Mouse (Mus musculus) frontal cortex, postnatal 36 days (tissue): ENCODE results near the gene Sh3pxd2a.
A peak's percentile ranks its signal among the peaks of the same experiment; 100 is the strongest.

Experiments used
- DNase-seq, 2 experiments: peaks; one replicate each; pipeline ENCODE4 v3.0.0; 2022; ENCODE audit warnings: low spot score in 2 of 2

Gene Sh3pxd2a

DNA sequence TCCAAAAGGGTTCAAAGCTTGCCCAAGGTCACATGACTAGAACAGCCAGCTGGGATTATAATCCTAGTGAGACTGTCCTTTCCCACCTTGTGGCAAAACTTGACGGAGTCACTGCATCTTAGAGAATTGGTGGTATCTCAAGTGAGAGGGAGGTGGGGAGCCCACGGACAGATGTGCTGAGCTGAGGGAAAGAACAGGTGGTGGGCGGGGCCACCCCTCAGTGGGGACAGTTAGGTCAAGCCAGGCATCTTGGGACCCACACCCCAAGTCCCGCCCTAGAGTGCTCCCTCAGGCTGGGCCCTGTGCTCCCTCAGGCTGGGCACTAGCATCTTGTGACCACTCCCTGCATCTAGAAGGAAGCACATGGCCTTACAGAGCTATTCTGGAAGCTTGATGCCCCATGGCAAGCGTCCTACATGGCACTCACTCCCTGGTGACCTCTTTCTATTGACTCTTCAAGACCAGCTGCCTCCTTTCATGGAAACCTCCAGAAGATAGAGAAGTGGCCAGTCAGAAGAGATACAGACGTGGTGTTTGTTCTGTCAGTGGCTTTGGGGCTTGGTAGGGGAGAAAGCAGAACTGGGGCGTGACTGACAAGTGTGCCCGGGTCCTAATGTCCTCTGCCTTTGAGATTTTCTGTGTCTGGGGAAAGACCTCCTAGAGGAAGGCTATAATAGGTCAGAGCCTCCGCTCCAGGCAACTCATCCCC lies 24.3 kb downstream of the Sh3pxd2a start:
- DNase-seq = no peak

DNA sequence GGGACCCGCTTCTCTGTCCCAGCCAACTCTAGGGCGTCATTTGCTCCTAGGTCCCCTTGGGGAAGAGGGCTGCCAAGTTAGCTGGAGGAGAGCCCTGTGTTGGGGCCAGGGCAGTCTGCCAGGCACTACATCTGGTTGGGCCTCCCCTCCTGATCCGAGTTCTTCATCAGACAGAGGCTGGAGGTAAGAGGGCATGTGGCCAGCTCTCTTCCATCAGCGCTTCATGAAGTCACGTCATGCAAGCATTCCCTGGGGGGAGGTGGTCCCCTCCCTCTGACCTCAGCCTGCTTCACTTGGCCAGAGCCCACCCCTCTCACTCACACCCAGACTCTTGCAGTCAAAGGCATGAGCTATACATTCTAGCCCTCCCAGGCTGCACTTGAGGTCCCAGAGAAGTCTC lies 25.8 kb downstream of the Sh3pxd2a start:
- DNase-seq = no peak

DNA sequence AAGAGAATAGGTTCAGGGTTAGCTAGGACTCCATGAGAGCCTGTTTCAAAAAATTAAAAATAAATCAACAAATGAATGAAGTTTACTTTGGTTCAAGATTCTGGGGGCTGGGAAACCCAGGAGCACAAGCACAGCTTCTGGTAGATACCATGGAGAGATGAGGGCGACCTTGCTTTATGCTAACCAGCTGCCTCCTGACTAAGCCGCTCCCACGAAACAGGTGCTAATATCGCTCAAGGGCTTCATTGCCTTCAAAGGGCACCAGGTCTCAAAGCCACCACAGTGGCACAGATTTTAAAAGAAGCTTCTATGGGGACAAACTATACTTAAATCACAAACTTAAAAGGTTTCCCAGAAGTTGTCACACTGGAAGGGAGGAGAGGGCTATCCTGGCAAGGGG lies 27.2 kb downstream of the Sh3pxd2a start:
- DNase-seq = no peak

DNA sequence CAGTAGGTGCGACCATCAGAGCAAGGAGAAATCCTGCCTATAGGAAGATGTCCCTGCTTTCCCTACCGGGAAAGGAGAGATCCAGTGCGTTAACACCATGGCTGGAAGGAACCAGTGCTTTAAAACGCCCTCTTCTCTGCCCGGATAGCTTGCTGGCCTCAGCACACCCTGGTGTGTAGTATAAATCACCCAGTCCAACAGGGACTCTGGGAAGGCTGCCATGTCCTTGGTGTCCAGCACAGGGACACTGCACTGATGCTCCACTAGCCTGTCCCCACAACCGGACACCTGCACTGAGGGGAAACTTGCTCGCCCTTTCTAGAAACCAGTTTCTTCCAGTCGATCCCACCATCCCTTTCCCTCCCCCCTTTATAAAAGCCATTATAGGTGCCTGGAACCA lies 28.0 kb downstream of the Sh3pxd2a start:
- no peak for DNase-seq

DNA sequence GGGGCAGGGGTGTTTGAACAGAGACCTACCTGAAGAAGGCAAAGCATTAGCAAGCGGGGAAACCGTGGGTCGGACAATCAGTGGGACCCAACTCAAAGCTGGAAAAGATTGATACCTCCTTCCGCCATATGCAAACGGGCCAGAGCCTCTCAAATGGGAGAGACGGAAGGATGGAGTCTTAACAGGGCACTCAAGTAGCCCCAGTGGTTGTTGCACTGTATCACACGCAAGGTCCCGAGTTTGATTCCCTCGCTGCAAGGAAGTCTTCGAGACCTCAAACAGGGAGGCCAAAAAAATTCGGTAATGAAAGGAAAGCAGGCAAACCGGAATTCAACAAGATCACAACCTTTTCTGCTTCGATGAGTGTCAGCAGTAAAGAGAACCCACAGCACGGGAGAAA lies 29.5 kb downstream of the Sh3pxd2a start:
- no peak for DNase-seq

DNA sequence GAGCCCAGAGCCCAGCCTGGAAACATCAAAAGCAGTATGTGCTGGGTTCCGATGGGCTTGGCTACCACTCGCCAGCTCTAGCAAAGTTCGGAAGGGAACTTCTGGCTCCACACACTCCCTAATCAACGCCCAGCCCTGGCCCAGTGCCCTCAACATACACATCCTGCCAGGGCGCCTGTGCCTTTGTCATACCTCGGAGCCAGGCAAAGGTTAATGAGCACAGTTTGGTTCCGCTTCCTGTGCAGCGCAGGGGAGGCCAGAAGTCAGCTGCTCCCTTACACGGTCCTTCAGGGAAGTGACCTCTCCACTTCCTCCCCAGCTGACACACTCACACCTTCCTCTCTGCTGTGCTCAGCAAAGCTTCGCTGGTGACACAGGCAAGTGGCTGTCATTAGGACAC lies 31.9 kb downstream of the Sh3pxd2a start:
- DNase-seq = no peak

DNA sequence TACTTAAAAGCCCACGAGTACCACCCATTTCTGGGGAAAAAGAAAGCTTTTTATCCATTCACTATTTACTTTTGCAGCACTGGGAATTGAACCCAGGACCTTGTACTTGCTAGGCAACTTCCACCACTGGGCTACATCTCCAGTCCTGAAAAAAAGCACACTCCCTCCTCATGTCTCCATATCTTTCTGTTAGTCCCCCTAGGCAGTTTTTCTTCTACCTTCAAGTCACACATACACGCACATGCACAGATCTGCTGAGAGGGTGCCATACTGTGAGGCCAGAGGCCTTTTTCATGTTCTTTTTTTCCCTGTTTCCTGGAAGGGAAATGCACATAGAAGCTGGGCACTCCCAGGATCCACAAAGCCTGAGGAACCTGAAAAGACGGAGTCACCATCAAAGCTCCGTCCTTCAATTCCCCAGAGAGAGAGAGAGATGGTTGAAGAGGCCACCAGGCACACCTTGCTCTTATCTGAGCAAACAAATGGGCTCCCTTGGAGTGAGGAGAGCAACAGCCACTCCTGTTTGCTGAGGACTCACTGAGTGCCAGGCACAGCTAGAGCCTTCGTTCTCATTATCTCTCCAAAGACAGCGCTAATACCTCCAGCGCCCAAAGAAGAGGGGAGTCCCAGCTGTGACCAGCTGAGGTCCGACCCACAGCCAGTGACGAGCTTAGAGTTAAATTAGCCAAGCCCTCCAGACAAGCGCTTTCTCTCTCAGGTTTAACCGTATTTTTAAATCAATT lies 32.8 kb downstream of the Sh3pxd2a start:
- DNase-seq = no peak

DNA sequence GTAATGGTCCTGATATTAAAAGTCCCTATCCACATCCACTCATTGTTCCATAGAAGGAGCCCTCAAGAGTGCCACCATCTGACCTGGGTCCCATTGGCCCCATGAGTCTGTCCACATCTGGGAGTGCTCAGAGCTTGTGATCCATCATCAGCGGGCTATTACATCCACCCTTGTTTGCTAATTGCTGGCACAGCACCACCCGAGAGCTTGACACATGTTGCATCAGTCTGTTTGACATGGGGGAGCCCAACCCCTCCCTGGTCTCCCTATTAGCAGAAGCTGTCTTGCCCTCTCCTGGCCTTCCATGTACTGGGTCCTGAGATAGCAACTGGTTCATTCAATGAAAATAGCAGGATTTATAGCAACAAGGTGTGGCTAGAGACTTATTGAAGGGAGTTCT lies 34.0 kb downstream of the Sh3pxd2a start:
- no peak for DNase-seq

DNA sequence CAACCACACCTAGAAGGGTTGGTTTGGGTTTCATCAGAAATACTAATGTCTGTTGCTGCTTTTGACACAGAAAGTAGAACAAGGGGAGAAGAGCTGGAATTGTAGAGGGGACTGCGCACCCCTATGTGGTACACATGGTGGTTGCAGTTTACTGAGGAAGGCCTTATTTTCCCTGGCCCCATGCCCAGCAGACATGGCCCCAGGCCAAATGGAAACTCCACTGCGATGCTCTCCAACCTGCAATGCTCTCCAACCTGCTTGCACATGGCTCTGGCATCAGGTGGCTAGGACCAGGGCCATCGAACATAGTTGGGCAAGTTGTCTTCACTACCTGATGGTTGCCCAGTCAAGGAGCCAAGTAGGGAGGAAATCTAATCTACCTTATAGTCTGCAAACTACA lies 35.0 kb downstream of the Sh3pxd2a start:
- no peak for DNase-seq

DNA sequence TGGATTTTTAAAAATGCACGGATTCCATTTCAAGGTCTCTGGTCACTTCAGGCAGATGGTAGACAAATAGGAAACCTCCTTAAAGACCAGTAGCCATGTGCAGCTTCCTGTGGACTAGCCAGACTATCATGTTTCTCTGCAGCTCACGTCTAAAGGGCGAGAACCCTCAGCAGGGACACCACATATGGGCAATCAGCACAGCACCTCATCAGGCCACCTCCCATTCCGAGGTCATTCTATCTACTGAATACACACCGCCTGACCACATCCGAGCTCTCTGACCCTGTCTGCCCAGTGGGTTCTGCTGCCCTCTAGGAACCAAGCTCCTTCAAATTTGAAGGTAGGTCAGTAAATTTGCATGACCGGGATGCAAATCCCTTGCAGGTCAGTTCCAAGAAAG lies 35.4 kb downstream of the Sh3pxd2a start:
- DNase-seq = no peak

DNA sequence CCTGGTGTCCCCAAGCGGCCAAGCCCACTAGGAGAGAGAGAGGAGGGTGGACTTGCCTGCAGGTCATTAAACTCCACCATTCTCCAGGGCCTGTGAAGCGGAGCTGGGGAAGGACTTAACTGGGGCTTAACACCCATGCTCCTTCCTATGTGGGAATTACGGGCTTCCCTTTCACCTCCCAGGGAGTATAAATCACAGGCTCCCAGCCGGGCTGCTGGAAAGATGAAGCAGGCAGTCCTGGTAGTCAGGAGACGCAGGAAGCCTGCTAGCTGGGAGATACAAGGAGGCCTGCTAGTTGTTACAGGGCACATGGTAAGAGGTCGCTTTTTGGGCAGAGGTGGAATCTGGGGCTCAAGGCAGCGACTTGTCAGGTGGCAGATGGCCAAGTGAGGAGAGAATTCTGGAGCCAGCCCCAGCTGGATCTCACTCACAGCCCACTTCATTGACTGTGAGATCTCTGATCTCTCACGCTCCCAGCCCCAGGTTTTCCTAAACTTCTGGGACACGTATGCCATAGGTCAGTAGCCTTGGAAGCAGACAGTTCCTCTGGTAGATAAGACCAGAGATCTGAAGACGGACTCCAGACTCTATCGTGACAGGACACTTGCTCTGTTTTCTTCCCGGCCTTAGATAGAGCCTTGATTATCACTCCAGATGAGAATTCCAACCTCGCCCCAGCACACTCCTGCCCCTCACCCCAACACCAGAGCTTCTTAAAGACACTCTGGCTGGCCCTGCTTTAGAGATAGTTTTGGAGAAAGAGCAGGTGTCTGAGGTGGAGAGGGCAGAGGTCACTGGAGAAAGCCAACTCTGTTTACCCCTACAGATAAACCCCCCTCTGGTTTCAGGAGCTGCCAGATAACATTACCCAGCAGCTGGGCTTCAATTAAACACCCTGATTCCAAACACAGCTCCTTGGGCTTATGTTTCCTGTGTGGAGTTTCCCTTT lies 36.1 kb downstream of the Sh3pxd2a start:
- no peak for DNase-seq

DNA sequence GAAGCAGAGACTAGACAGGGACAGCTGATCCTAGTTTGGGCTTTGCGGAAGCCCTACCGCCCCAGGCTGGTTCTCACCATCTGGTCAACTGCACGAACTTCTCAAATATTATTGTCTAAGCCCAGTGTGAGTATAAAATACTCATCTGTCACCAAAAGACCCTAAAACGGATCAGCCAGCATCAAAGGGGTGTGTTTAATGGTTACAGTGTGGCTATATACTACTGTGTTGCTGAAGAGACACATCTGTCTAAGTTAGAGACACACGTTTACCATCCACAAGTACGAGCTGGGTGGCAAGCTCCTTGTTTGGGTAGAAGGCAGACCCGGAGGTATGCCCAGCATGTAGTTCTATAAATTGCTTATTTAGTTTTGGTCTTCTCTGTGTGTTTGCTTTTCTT lies 40.6 kb downstream of the Sh3pxd2a start:
- no peak for DNase-seq

DNA sequence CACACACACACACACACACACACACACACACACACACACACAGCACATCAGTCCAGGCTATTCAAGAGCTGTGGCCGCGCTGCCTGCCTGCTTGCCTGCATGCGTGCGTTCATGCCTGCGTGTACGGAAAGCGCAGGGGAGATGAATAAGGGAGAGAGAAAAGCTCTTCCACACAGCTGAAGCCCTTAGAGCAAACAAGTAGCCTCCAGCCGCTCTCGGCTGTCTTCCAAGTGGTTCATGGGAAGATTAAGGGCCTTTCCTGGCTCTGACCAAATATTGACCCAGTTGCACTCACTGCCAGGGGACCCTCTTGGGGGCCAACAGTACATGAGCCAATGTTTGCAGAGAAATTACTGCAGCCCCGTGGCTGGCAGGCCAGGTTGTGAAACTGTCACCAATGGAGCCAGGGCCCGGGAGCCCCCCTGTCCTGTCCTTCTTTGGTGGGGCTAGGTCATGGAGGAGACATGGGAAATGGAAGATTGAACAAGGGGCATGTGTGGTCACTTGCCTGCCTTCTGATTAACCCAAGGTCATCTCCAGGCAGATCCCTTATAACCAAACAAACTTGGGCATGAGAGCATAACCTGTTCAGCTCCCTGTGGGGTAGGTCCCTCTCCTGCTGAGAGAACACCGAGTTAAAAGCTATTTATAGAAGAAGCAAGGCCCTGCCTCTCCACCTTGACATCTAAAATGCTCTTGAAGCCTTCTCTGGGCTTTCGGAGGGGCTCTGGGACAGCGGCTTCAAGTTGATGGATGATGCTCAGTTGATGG lies 42.9 kb downstream of the Sh3pxd2a start:
- no peak for DNase-seq

DNA sequence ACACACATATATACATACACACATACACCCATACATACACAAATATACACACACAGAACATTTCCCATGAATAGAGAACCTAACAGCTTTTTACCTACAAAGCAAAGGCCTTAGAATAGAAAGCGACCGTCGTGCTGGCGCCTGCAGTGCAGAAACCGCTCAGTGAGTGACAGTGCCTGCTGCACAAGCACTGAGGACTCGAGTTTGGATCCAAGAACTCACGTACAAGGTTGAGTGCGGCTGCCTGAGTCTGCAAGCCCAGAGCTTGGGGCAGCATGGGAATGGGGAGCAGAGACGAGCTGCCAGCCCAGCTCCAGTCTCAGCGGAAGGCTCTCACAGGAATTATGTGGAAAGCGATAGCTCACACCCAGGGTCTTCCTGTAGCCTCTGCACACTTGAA lies 43.7 kb downstream of the Sh3pxd2a start:
- DNase-seq = no peak

DNA sequence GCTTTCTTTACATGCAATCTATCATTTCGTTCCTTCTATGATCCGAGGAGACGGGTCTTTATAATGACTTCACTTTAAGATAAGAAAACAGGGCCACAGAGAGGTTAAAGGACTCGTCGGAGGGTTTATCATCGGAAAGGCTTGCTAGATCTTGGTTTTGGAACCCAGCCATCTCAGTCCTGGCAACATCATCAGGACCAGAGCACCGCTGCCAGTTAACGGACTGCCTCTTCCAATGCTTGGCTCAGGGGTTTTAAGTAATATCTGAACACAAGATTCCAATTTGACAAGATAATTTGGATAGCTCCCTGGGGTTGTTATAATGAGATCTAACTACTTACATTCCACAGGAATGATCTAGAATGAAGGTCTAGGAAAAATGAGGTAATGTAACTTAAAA lies 45.0 kb downstream of the Sh3pxd2a start:
- DNase-seq = no peak

DNA sequence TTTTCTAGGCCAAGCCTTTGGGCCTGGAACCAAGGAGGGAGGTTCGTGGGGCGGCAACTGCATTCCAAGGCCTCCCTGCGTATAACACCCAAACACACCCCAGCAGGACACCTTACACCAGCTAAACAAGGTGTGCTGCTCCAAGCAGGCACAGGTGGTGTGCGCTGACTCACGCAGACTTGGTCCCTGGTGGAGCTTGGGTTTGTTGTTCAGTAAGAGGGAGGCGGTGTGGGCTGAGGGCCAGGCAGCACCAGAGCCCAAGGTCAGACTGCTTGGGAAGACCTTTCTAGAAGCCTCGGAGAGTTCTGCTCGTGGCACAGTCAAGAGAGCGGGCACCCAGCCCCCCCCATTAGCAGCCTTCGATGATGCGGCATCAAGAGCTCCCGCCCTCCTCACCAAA lies 48.0 kb downstream of the Sh3pxd2a start:
- no peak for DNase-seq

DNA sequence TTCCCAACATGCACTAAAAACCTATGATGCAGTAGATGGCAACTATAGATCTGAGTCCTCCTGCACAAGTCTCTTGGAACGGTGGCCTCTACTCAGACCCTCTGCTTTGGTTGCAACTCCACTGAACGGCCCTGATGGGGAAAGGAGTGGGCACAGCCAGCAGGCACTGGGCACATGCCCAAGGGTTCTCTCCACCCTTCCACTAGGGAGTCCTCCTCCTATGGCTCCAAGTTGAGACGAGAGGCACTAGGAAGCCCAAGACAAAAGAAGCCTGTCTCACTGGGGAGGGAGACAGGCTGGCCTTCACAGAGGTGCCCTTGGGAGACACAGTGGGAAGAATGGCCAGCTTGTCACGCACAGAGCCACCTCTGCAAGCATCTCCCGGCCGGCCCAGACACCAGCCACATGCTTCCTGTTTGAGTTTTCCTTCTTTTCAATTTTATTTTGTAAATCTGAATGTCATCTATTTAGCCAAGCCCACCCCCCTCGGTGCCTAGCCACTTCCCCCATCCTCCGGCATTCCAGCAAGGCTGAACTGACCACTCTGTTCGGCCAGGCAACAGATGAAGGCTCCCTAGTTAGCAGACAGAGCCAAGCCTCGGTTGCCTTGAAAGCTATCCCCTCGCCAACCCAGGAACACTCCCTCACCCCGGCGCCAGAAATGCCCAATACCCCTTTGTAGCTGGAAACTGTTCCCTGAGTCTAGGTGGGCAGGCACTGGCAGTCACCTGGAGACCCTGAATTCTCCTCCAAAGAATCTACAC lies 49.9 kb downstream of the Sh3pxd2a start:
- peak in 1 of 2 experiments; percentile 8 for DNase-seq

DNA sequence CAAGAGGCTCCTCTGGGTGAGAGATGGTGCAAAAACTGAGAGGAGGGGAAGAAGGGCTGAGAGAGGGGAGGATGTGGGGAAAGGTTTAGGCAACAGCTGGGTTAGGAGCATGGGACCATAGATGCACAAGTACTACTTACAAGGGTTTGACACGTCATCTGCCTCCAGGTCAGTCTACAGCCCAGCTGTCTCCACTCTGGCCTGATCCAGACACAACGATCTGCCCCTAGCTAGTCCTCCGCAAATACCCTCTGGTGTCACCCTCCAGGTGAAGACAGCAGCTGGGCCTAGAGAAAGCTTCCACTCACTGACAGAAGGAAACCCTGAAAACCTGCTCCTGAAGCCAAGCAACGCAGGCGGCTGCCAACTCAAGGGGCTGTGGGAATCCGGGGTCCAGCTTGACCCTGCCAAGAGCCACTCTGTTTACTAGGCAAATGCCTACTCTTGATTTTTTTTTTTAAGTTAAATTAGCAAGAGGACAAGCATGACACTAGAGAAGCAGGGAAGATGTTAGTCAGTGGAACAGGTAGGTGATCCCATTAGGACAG lies 50.7 kb downstream of the Sh3pxd2a start:
- DNase-seq = no peak

DNA sequence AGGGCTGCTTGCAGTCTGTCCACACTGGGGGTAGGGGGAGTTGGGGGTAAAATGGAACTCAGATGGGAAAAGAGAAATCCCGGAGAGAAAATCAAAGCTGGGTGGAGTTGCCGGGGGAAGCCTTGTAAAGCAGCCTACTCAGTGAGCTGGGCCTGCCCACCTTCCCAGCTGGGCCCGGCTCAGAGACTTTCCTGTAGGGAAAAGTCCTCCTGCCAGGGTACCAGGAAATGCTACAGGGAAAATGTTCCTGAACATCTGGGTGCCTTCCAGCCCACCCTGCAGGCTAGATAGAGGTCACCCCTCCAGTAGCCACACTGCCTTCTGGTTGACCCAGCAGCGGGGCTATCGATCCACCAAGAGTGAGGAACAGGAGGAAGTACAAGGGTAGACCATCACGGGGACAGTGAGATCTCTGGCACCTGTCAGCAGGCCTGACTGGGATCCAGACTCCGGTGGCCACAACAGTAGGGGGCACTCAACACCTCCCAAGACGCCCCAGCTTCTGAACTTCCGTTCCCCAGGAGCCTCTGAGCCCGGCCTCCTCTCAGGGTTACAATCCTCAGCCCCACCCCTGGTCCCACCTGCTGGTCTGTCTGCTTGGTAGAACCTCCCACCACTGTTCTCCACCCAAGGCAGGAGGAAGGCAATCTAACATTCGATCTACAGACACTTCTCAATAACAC lies 51.5 kb downstream of the Sh3pxd2a start:
- DNase-seq = no peak

DNA sequence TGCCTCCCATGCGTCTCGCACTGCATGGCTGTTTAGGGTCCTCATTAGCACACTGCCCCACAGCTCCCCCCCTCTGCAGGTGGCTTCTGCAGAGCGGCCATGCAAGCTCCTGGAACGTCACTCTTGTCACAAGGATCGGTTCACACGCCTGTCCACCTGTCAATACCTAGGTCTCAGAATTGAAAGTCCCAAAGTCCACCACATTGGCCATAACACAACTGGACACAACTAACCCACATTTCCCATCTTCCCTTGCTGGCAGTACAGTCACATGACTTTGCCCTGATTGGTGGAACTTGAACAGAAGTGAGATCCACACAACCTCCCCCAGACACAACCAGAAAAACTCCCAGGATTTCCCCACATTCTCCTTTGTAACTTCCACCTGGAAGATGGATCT lies 53.9 kb downstream of the Sh3pxd2a start:
- DNase-seq = no peak
